Mouse (Mus musculus) CD8-positive naive resting alpha-beta T cell, adult 2 months (primary cell): Measurements from ENCODE around the gene BC030499.
"Not testable (repeated sequence)": the region's sequence is repeated elsewhere in the genome, so short reads cannot be mapped to it uniquely, and the experiment has no call there.

Source experiments
- DNase-seq, 2 experiments: peaks; one replicate each; pipeline ENCODE4 v3.0.0; 2022; ENCODE audit warnings: low read depth in 2 of 2, low spot score in 2 of 2

BC030499 gene

GRCm38 (mm10) chr11:78290654-78291053, at the start of gene BC030499:
Gene BC030499, plus strand, starts transcription at chr11:78290841.
- DNase-seq, result no peak

GRCm38 (mm10) chr11:78245261-78245626, 45.4 kb upstream of the BC030499 start:
- no peak for DNase-seq

- DNase-seq, result peak; percentile 80 to 93
Measured at GRCm38 (mm10) chr11:78245627-78246317, 44.9 kb upstream of the BC030499 start, which contains the start of the genes Sdf2 and Supt6. Gene Sdf2, plus strand, starts transcription at chr11:78245746. Gene Supt6, minus strand, starts transcription at chr11:78245987.

GRCm38 (mm10) chr11:78246318-78247011, 44.2 kb upstream of the BC030499 start:
- no peak for DNase-seq

GRCm38 (mm10) chr11:78247012-78247348, 43.7 kb upstream of the BC030499 start:
- no peak for DNase-seq

- DNase-seq, result no peak
Measured at GRCm38 (mm10) chr11:78247727-78248140, 42.9 kb upstream of the BC030499 start.

- no peak for DNase-seq
Measured at GRCm38 (mm10) chr11:78256618-78257017, 34.0 kb upstream of the BC030499 start.

- no peak for DNase-seq
Measured at GRCm38 (mm10) chr11:78260489-78261258, 30.0 kb upstream of the BC030499 start.

- peak; percentile 83 to 88 for DNase-seq
Measured at GRCm38 (mm10) chr11:78261380-78262352, 29.0 kb upstream of the BC030499 start, which contains the start of gene 2610507B11Rik. Gene 2610507B11Rik, plus strand, starts transcription at chr11:78261752.

- peak; percentile 27 to 54 for DNase-seq
Measured at GRCm38 (mm10) chr11:78262550-78262949, 28.1 kb upstream of the BC030499 start.

GRCm38 (mm10) chr11:78265571-78265970, 25.1 kb upstream of the BC030499 start:
- no peak for DNase-seq

GRCm38 (mm10) chr11:78271986-78272385, 18.7 kb upstream of the BC030499 start:
- no peak for DNase-seq

- DNase-seq, result no peak
Measured at GRCm38 (mm10) chr11:78275596-78275995, 15.0 kb upstream of the BC030499 start.

GRCm38 (mm10) chr11:78276169-78276568, 14.5 kb upstream of the BC030499 start:
- not testable (repeated sequence) for DNase-seq

GRCm38 (mm10) chr11:78278853-78279252, 11.8 kb upstream of the BC030499 start:
- no peak for DNase-seq

GRCm38 (mm10) chr11:78279586-78279985, 11.1 kb upstream of the BC030499 start:
- DNase-seq, result no peak

GRCm38 (mm10) chr11:78289146-78289763, 1.4 kb upstream of the BC030499 start:
- no peak for DNase-seq

- no peak for DNase-seq
Measured at GRCm38 (mm10) chr11:78294585-78294984, 3.9 kb downstream of the BC030499 start.

- no peak for DNase-seq
Measured at GRCm38 (mm10) chr11:78300917-78301316, 10.3 kb downstream of the BC030499 start.
